In the genomic region with DNA sequence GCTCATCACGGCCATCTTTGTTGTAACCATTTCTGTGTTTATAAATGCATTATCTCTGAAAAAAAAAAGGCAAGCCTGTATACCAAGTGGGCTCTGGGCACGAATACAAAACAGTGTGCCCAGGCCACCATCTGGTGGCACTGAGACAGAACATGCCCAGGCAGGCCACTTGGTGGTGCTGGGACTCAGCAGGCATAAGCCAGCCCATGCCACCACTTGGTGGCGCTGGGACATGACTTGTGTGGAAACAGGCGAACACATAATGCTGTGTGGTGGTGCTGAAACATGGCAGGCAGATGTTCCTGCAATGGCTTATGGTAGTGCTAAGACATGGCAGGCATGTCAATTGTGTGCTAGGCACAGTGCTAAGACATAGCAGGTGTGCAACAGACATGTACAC, we compare ENCODE assay signal across 9 mouse cellular contexts. TPM values are rescaled to one million over a fixed set of nuclear protein-coding genes. Genes with fewer than 3 reads are reported as not detected.
DNase-seq lines count a peak whose midpoint lies in the region; ATAC-seq and TF ChIP-seq lines count a peak whose summit lies in the region.
"Had no signal": no experiment of that assay in that cellular context is flagged by ENCODE, and none has a peak within 500 bp of the region (broad histone marks: within the 10 kb centered on the region; RNA-seq: fewer than 3 reads in every experiment).

No protein-coding gene starts in this region.

- no peak overlapping the region for H3K4me3 ChIP-seq in lung, adult 2 months (replicated peaks; ENCODE audit: extremely low read depth, low read depth, low read length)
- H3K4me3 ChIP-seq in midbrain, embryonic 16.5 days (ENCODE audit: low read depth, low read length), result no peak overlapping the region
- no peak overlapping the region for H3K4me3 ChIP-seq in heart, embryonic 12.5 days

- H3K27me3 ChIP-seq in midbrain, embryonic 16.5 days (ENCODE audit: control insufficient read depth, insufficient read depth, low read depth, low read length), result no peaks in the 10 kb centered on the region
- H3K27me3 ChIP-seq in heart, embryonic 12.5 days (replicated peaks), result no peaks in the 10 kb centered on the region

- no peak for DNase-seq in lung, adult 2 months
- DNase-seq in lung, postnatal 25 days (ENCODE audit: low spot score), result no peak
- peak; percentile 79 for DNase-seq in ZHBTc4 (ENCODE audit: low read depth, low spot score)
- DNase-seq in induced T-regulatory cell, adult 2 months (ENCODE audit: low read depth), result peak; percentile 50
- DNase-seq in layer of hippocampus, postnatal 36 days, result no peak
- DNase-seq in urinary bladder, postnatal 10 days (ENCODE audit: low spot score), result no peak

- no peaks in the 10 kb centered on the region for H3K36me3 ChIP-seq in midbrain, embryonic 16.5 days (ENCODE audit: control insufficient read depth, insufficient read depth, low read length)
- no peaks in the 10 kb centered on the region for H3K36me3 ChIP-seq in heart, embryonic 12.5 days

- ATAC-seq in midbrain, embryonic 16.5 days, result peak; percentile 57; the same call in 1 of the 2 replicates
- no peak for ATAC-seq in heart, embryonic 12.5 days (ENCODE audit: insufficient number of reproducible peaks, low FRiP score)

- H3K4me2 ChIP-seq in midbrain, embryonic 16.5 days (ENCODE audit: low read length), result no peak overlapping the region
- no peak overlapping the region for H3K4me2 ChIP-seq in heart, embryonic 12.5 days

- H3K9me3 ChIP-seq in midbrain, embryonic 16.5 days (replicated peaks; ENCODE audit: control insufficient read depth, low read length, poor library complexity, severe bottlenecking), result no peaks in the 10 kb centered on the region
- no peaks in the 10 kb centered on the region for H3K9me3 ChIP-seq in heart, embryonic 12.5 days (replicated peaks)

- no peaks in the 10 kb centered on the region for H3K4me1 ChIP-seq in lung, adult 2 months (ENCODE audit: control insufficient read depth, insufficient read depth, low read length)
- H3K4me1 ChIP-seq in midbrain, embryonic 16.5 days (ENCODE audit: control insufficient read depth, insufficient read depth, low read length), result no peaks in the 10 kb centered on the region
- H3K4me1 ChIP-seq in heart, embryonic 12.5 days (replicated peaks), result no peaks in the 10 kb centered on the region

- no peak overlapping the region for H3K9ac ChIP-seq in midbrain, embryonic 16.5 days (ENCODE audit: low read depth, low read length)
- H3K9ac ChIP-seq in heart, embryonic 12.5 days, result no peak overlapping the region

- peak; percentile 54 for TF ChIP-seq CTCF in lung, adult 2 months (IDR thresholded peaks at IDR 0.05; ENCODE audit: insufficient read depth, low read length)

- H3K27ac ChIP-seq in midbrain, embryonic 16.5 days (ENCODE audit: low read length), result no peak overlapping the region
- H3K27ac ChIP-seq in heart, embryonic 12.5 days (ENCODE audit: poor library complexity, severe bottlenecking), result no peak overlapping the region
- H3K27ac ChIP-seq: macrophage had no signal

- WGBS in lung, adult 2 months, result 74% methylated on average over 4 of the region's 4 CpGs
- WGBS in midbrain, embryonic 16.5 days, result 79% methylated on average over 4 of the region's 4 CpGs
- 73% methylated on average over 4 of the region's 4 CpGs for WGBS in heart, embryonic 12.5 days

- no peak for TF ChIP-seq POLR2A in lung, adult 2 months (IDR thresholded peaks at IDR 0.05; ENCODE audit: borderline replicate concordance, extremely low read depth, low read depth, low read length)

RNA-seq across cellular contexts. Expression of a gene that starts 11.3 kb away (rescaled TPM):
- polyA plus RNA-seq in lung, adult 2 months (2012; rRNA removed), result 2.0 and 3.2 TPM in 2 replicates
- 16.6 and 17.9 TPM in 2 replicates for polyA plus RNA-seq in midbrain, embryonic 16.5 days (2015; fragmentation: Nextera tagmentation; extraction: Ambion mirVana)
- total RNA-seq in layer of hippocampus, postnatal 36 days (2021), result 10 to 100 TPM; 25.3 to 26.4 TPM
- polyA plus RNA-seq in heart, embryonic 12.5 days (2016; fragmentation: Nextera tagmentation; extraction: Ambion mirVana), result 13.5 and 13.8 TPM in 2 replicates

Comparison
In these comparisons a context has a peak if more than half of its experiments do, and no peak if none do; other contexts are left out.
1. DNase-seq: peak in ZHBTc4 (single experiment) and induced T-regulatory cell, adult 2 months (single experiment); none in lung, adult 2 months (single experiment), lung, postnatal 25 days (single experiment), layer of hippocampus, postnatal 36 days (0 of 2) and urinary bladder, postnatal 10 days (single experiment).